Mouse (Mus musculus): ENCODE results near the gene Pex10.

DNA sequence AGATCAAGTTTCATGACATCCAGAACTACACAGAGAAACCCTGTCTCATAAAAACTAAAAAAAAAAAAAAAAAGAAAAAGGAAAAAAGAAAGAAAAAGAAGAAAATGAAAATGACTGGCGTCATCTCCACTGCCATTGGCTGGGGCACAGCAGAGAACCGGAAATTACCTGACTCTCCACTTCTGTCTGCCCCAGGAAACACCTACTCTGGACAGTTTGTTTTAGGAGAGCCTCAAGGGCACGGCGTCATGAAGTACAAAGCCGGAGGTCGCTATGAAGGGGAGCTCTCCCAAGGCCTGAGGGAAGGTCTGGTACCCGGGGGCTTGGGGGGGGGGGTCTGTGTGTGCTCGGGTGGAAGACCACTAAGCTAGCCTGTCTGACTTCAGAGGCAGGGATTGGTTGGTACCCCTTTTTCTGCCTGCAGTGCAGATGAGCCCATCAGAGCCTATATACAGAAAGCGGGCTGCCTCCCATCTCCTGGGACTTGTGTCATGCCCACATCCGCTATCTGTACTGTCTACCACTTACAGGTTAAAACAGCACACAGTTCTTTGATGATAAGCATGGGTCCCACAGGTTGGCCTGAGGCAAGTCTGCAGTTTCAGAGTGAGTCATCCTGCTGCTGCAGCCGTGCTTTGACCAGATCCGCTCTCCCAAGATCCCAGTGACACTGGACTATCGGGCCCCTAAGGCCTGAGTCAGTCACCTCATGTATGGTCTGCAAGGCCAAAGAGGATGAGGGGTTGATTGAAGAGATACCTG lies 24.1 kb downstream of the Pex10 start:
- no peak for TF ChIP-seq CTCF (IDR thresholded peaks at IDR 0.05; ENCODE audit: low read depth)
- no peak for TF ChIP-seq EP300 (IDR thresholded peaks at IDR 0.05; ENCODE audit: low read depth)

Measured in liver, postnatal 0 days (tissue).